Comparison of ENCODE assay signal across 9 mouse cellular contexts in the genomic region with DNA sequence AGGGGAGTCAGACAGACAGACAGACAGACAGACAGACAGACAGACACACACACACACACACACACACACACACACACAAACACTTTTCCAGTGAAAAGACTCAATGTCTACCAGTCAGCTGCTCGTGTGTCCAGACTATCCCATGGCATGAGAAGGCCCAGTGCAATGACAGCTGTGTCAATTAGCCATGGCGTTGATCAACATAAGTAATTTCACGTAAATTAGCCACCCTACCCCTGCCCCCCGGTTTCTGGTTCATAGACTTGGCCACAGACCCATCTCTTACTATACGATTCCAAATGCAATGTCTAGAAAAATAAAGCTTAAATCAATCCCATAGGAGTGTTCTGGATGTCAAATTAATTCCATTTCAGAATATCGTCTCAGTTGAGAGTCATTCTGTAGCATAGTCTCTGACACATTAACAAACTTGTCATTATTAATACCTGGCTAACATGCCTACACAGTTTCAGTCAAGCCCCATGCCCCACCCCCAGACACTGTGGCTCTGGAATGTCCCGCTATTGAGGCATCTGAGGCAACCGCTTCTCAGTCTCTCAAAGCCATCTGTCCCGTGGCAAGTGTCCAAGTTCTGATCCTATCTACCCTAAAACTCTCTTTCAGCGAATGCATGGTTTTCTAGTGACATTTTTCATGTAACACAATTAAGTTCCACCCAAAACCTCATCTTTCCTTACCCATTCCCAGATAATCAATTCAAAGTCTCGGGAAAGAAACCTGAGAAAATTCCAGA.
DNase-seq lines count a peak whose midpoint lies in the region; ATAC-seq and TF ChIP-seq lines count a peak whose summit lies in the region.
"Had no signal": no experiment of that assay in that cellular context is flagged by ENCODE, and none has a peak within 500 bp of the region (broad histone marks: within the 10 kb centered on the region; RNA-seq: fewer than 3 reads in every experiment).

No protein-coding gene starts in this region.

- H3K9ac ChIP-seq in limb, embryonic 14.5 days (ENCODE audit: low read depth, low read length, severe bottlenecking): no peak overlapping the region

- intact Hi-C loops in left cerebral cortex, postnatal 4 days (cut with DNase I): no loop called here
- intact Hi-C loops in left cerebral cortex, postnatal 10 days (cut with DNase I): no loop called here

- no peak overlapping the region for H3K4me3 ChIP-seq in limb, embryonic 14.5 days (replicated peaks; ENCODE audit: low read length)

- peak; percentile 49 for DNase-seq in left cerebral cortex, postnatal 4 days
- DNase-seq in left cerebral cortex, adult 18-20 months (ENCODE audit: low spot score in 2 of 2): no peak
- peak; percentile 29 for DNase-seq in Muller cell, postnatal 12 days (ENCODE audit: inconsistent ontology term)
- peak; percentile 73 for DNase-seq in cerebellum, adult 11-12 months
- DNase-seq in limb, embryonic 14.5 days (ENCODE audit: low spot score): peak; percentile 76
- DNase-seq in right cerebral cortex, postnatal 25 days: no peak
- no peak for DNase-seq in left cerebral cortex, postnatal 10 days (ENCODE audit: extremely low spot score in 1 of 2, low spot score in 2 of 2)
- DNase-seq: heart, adult 11 months; kidney, adult 9 months had no signal

- no peaks in the 10 kb centered on the region for H3K27me3 ChIP-seq in limb, embryonic 14.5 days (ENCODE audit: control insufficient read depth, insufficient read depth, low read length)

- TF ChIP-seq POLR2A in limb, embryonic 14.5 days (IDR thresholded peaks at IDR 0.05; ENCODE audit: borderline replicate concordance, extremely low read depth, insufficient read depth, insufficient read length): no peak

- peak; percentile 81 for ATAC-seq in limb, embryonic 14.5 days (ENCODE audit: low FRiP score, low read depth)

- H3K27ac ChIP-seq in limb, embryonic 14.5 days (replicated peaks; ENCODE audit: low read depth, low read length): no peak overlapping the region

- no peaks in the 10 kb centered on the region for H3K9me3 ChIP-seq in limb, embryonic 14.5 days (ENCODE audit: control insufficient read depth, low read length)

- no peak overlapping the region for H3K4me2 ChIP-seq in limb, embryonic 14.5 days (replicated peaks; ENCODE audit: low read depth, low read length, severe bottlenecking)

- H3K36me3 ChIP-seq in limb, embryonic 14.5 days (ENCODE audit: control insufficient read depth, insufficient read depth, low read length): no peaks in the 10 kb centered on the region

- 62% methylated on average over 11 of the region's 11 CpGs for WGBS in limb, embryonic 14.5 days

- peaks cover 7% of the 10 kb centered on the region; the same call in 1 of the 2 replicates for H3K4me1 ChIP-seq in limb, embryonic 14.5 days (ENCODE audit: control insufficient read depth, insufficient read depth, low read length)

Comparison
In these comparisons a context has a peak if more than half of its experiments do, and no peak if none do; other contexts are left out.
1. DNase-seq: peak in left cerebral cortex, postnatal 4 days (single experiment), Muller cell, postnatal 12 days (single experiment), cerebellum, adult 11-12 months (single experiment) and limb, embryonic 14.5 days (single experiment); none in left cerebral cortex, adult 18-20 months (0 of 2), right cerebral cortex, postnatal 25 days (single experiment) and left cerebral cortex, postnatal 10 days (0 of 2).